Mouse (Mus musculus) induced T-regulatory cell, adult 2 months (primary cell): ENCODE data around the gene Rab3a.

Experiments used
- DNase-seq: peaks from one replicate; pipeline ENCODE4 v3.0.0-alpha.2; 2012; ENCODE audit warnings: low read depth

Gene Rab3a

DNA sequence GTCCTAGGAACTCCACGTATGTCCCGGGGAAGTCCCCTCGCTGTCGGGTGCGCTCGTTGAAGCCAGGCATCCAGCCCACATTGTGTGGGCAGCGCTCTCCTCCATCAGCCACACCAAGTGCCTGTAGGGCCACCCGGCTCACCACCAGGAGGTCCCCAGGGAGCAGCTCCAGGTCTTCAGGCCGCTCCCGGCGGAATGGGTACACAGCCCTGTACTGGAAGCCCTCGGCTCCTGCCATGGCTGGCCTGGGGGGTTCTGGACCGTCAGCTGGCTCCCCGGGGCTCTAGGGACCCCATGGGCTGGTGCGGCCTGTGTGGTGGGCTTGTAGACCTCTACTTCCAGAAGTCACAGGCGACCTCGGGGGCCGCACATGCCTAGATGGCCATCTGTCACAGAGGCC is 20.3 kb downstream of the Rab3a start:
- DNase-seq: no peak

GRCm38 (mm10) chr8:70775227-70775626 is 20.7 kb downstream of the Rab3a start:
- DNase-seq: no peak

GRCm38 (mm10) chr8:70775851-70776495 is 21.5 kb downstream of the Rab3a start:
- DNase-seq: peak; percentile 62

DNA sequence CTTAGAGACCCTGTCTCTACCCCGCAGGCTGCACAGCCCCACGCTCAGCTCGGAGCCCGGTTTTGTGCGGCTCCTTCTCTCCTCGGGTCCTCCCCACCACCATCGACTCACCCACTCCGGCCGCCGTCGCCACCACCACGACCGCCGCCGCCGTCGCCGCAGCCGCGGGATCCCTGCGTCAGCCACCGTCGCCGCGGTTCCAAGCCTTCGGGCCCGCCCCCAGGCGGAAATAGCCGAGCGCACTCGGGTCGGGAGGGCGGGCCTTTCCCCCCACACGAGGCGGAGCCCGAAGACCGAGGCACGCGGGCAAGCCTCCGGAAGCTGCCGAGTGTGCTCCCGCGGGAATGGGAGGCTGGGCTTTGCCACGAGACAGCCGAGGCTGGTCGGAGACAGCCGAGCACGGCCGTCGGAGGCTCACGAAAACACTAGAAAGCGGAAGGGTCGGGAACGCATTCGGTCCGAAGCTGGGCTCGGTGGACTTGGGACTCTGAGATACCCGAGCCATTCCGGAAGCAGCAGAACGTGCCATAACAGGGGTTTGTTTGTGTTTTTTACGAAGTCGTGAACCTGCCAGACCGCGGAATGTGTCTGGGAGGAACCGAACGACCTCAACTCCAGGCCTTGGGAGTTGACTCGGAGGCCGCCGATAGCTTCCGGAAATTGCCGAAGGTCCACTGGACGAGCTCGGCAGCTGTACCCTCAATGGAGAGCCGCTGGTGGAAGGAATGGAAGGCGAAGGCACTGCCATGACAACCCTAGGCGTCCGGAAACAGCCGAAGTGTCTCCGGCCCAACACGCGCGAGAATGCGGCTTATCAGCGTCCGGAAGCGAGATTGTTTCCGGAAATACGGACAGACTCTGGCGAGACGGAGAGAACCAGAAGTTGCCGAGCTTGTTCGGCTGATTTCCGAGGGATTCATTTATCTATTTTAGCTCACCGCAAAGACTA is 22.3 kb downstream of the Rab3a start, which contains the start of gene Pik3r2:
Pik3r2 (minus strand) TSS at position 218 of the 949 bp plus-strand sequence.
- peak; percentile 97 for DNase-seq

DNA sequence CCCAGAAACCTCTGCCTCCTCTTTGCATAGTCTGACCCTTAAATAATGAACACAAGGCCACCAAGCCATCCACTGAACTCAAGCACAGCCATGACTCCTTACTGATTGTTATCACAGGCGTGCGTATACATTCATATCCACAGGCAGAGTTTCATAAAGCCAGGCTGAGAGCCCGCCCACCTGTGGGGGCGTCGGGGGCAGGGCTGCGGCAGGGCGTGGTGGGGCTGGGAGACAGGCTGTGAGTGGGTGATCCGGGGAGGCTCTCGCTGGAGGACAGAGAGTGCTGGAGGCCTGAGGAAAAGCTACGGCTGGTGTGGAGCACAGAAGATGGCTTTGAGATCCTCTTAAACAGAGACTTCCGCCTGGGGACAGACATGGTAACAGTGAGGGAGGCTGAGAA is 25.6 kb downstream of the Rab3a start:
- no peak for DNase-seq

DNA sequence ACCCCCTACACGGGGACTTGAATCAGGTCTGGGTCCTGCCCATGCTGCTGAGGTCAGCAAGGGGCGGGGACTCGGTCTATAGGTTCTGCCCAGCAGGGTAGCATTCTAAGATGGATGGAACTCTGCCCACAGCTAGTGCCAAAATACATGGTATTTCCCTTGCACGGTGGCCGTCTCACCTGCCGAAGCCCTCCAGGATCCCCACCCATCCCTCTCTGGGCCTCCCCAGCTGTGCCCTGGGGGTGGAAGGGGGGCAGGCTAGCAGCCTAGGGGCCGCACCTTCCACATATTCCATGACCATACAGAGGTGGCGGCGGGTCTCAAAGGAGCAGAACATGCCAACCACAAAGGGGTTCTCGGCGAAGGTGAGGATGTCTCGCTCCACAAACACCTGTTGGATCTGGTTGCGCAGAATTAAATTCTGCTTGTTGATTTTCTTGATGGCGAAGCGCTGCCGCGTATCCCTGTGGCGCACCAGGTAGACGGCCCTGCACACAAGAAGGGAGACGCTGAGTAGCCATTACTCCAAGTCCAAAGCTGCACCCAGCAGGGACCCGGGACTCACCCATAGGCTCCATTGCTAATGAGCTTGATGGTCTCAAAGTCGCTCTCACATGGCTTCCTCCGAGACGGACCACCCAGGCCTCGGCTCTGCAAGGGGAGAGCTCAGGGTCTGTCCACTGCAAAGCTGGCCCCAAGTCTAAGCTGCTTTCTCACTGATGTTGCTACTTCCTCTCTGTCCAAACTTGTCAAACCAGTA is 32.0 kb downstream of the Rab3a start:
- no peak for DNase-seq

DNA sequence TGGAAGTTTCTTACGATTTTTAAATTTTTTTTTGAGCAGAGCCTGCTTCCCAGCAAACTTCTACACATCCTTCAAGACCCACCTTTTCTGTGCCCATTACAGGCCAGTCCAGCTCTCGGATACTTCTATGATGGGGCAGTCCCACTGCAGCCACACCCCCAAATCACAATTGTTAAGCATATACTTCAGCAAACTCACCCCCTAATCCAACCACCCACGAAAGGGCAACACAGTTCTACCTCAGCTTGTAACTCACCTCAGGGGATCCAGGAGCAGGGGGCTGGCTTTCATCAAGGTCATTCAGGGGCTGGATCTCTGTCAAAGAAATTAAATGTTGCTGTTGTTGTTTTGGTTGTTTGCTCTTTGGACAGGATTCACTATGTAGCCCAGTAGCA is 32.6 kb downstream of the Rab3a start:
- DNase-seq: no peak

GRCm38 (mm10) chr8:70787941-70788667 is 33.6 kb downstream of the Rab3a start:
- DNase-seq: no peak

DNA sequence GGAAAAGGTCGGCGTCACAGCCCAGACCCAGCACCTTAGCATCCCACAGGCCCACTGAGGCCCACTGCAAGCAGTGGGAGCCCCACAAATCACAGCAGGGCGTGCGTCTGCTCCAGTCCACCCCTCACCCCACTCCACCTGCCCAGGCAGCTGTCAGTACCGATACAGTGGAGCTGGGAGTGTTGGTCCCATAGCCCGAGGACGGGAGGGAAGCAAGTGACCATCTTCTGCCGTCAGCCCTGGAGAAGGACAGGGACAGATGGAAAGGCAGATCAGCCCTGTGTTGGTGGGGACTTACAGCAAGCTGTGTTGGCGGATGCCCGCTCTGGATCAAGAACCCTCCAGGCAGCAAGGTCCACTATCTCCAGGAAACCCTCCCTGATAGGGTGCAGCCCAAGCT is 34.6 kb downstream of the Rab3a start:
- DNase-seq: no peak

GRCm38 (mm10) chr8:70790846-70791245 is 36.4 kb downstream of the Rab3a start:
- DNase-seq: no peak

- peak; percentile 91 for DNase-seq
Observed at GRCm38 (mm10) chr8:70791294-70791701, 36.8 kb downstream of the Rab3a start.

GRCm38 (mm10) chr8:70791975-70792691 is 37.7 kb downstream of the Rab3a start:
- DNase-seq: peak; percentile 99

GRCm38 (mm10) chr8:70792700-70793099 is 38.2 kb downstream of the Rab3a start:
- DNase-seq: peak; percentile 93

GRCm38 (mm10) chr8:70794215-70794614 is 39.7 kb downstream of the Rab3a start:
- DNase-seq: no peak

DNA sequence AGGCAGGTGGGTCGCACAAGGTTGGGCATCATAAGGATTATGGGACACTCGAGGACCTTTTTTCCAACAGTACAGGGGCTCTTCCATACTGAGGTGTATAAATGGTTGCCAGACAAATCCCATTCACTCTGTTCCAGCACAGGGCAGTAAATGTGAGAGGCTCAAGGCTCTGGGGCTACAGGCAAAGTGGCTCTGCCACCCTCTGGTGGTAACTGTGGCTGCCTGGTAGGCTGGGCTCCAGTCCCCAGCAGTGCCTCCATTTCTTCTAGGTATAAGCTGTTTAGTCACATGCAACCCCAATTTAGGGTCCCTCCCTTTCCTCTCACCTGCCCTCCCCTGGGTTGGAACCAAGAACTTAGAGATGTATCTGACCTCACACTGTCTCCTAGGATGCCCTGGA is 40.9 kb downstream of the Rab3a start:
- DNase-seq: peak; percentile 27

DNA sequence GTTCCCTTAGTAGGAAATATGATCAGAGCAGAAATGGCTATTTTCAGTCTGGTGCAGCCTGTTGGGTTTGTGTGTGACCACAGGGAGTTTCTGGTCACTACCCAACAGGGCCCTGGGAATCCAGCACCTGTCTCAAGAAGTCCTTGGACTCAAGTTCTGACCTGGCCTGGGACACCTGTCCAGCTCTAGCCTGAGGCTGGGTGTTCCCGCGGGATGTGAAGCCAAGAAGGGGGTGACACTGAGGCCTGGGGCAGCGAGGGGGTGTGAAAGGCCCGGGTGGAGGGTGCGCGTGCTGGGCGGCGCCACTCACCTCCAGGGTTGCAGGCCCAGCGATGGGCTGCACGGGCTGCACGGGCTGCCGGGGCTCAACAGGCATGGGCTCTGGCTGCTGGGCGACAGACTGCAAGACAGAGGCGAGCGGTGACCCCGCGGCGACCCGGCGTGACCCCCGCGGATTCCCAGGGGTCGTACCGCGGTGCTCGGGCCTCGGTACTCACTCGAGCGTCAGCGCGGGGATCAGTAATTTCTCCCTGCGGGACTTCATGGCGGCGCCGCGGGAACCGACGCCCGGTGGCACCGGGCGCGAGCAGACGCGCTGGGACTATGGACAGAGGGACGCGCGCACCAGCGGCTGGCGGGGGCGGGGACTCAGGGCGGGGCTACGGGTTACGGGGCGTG is 42.1 kb downstream of the Rab3a start:
- no peak for DNase-seq

GRCm38 (mm10) chr8:70797081-70798070 is 42.9 kb downstream of the Rab3a start:
- DNase-seq: peak; percentile 97

- peak; percentile 26 for DNase-seq
Observed at GRCm38 (mm10) chr8:70798281-70798680, 43.8 kb downstream of the Rab3a start.

- DNase-seq: no peak
Observed at GRCm38 (mm10) chr8:70800648-70801047, 46.2 kb downstream of the Rab3a start.
